23 mouse cellular contexts compared by ENCODE assay signal in genomic region chr16:43664861-43665260, GRCm38 (mm10). TPM values are rescaled to one million over a fixed set of nuclear protein-coding genes. Genes with fewer than 3 reads are reported as not detected.
A peak's percentile ranks its signal among the peaks of the same experiment; 100 is the strongest.
DNase-seq lines count a peak whose midpoint lies in the region; ATAC-seq lines count a peak whose summit lies in the region.
"Had no signal": no experiment of that assay in that cellular context is flagged by ENCODE, and none has a peak within 500 bp of the region (broad histone marks: within the 10 kb centered on the region; RNA-seq: fewer than 3 reads in every experiment).

No protein-coding gene starts in this region.

- DNase-seq in 3T3-L1 (ENCODE audit: low read depth, low spot score) (peak; percentile 50), NIH3T3 (ENCODE audit: low read depth) (peak; percentile 4)
- DNase-seq in CD4-positive helper T cell, adult 2 months (ENCODE audit: low read depth, low spot score), result peak; percentile 56
- no peak for DNase-seq in urinary bladder, adult 18-20 months (ENCODE audit: low spot score in 2 of 2)
- no peak for DNase-seq in kidney, postnatal 10 days
- DNase-seq in ovary, postnatal 10 days (ENCODE audit: low spot score), result no peak
- no peak for DNase-seq in right cerebral cortex, postnatal 14 days
- DNase-seq: adrenal gland, postnatal 10 days; cerebellum, adult 8-10 months; gastrocnemius, postnatal 14 days; heart, adult 2 months; heart, postnatal 36 days; kidney, adult 9 months; kidney, postnatal 25 days; retina, postnatal 1 day had no signal

- 0 out of 2 replicates have a peak, but pooled peaks have one; percentile 32 for ATAC-seq in monocyte, adult 5-6 weeks (replicated peaks; ENCODE audit: insufficient number of reproducible peaks, low FRiP score, low TSS enrichment, poor library complexity, severe bottlenecking)
- ATAC-seq: forebrain, embryonic 15.5 days; intestine, embryonic 15.5 days; lung, postnatal 0 days had no signal

RNA-seq across cellular contexts. Expression of gene Tigit, which starts 0.9 kb away (rescaled TPM):
- 5.7 to 20.8 TPM (median 19.6 TPM) in 3 replicates for total RNA-seq in monocyte, adult 5-6 weeks (2017)
- total RNA-seq: adrenal gland, postnatal 10 days; gastrocnemius, postnatal 14 days; heart, adult 2 months; heart, postnatal 36 days; layer of hippocampus, adult 2 months; layer of hippocampus, postnatal 25 days; liver, adult 2 months; midbrain, postnatal 0 days had no signal

Comparison
In these comparisons a context has a peak if more than half of its experiments do, and no peak if none do; other contexts are left out.
1. DNase-seq: peak in 3T3-L1 (single experiment), CD4-positive helper T cell, adult 2 months (single experiment) and NIH3T3 (single experiment); none in urinary bladder, adult 18-20 months (0 of 2), kidney, postnatal 10 days (single experiment), ovary, postnatal 10 days (single experiment) and right cerebral cortex, postnatal 14 days (single experiment).